Mouse (Mus musculus): ENCODE measurements around the gene Olfr229. TPM values are rescaled to one million over a fixed set of nuclear protein-coding genes. Genes with fewer than 3 reads are reported as not detected.
"Not testable (repeated sequence)": the region's sequence is repeated elsewhere in the genome, so short reads cannot be mapped to it uniquely, and the experiment has no call there.

Gene Olfr229
- polyA plus RNA-seq (2016; fragmentation: Nextera tagmentation; extraction: Ambion mirVana): not detected in 2 replicates

DNA sequence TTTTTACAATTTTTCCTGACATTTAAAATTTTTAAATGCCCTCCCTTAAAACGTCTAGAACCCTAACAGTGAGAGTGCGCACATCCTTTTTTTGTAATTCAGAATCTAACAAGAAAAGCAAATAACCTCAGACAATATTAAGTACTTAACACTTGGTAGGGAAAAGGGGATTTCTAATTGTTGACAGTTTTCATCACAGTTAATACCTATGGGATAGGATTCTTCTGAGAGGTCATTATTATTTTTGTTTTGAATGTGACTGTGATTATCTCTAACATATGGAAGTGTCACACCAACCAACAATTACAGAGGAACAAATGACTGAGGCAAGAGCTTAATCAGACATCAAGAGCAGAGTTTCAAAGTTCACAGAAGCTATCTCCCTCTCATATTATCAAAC lies at the start of gene Olfr229:
Olfr229 (plus strand) TSS at position 301 of the 400 bp plus-strand sequence.
- no peaks in the 10 kb centered on the region for H3K36me3 ChIP-seq
- no peaks in the 10 kb centered on the region for H3K9me3 ChIP-seq (replicated peaks)
- H3K27me3 ChIP-seq: no peaks in the 10 kb centered on the region
- H3K9ac ChIP-seq: no peak within 1 kb of the TSS
- H3K4me2 ChIP-seq (replicated peaks): no peak within 1 kb of the TSS
- H3K4me1 ChIP-seq: no peaks in the 10 kb centered on the region
- no peak within 1 kb of the TSS for H3K4me3 ChIP-seq
- H3K27ac ChIP-seq: no peak within 1 kb of the TSS
- ATAC-seq (ENCODE audit: low FRiP score): no peak
- 75% methylated on average over 2 of the region's 2 CpGs for WGBS

DNA sequence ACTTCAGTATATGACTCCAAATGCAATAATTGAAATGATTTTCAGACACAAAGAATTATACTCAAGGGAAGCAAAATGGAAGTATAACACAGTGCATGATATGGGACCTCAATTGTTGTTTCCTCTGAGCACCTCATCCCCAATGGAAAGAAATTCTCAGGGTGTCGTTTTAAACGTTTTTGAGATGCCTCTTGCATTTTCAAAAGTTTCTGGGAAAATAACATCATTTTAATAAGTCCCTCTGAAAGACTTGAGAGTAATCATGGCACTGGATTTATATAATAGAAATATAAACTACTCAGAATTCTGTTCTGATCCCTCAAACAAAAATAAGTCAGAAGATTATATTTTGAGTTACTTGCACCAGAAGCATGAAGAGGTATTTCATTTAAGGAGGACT lies 41.0 kb upstream of the Olfr229 start, which contains the start of gene Olfr972:
Olfr972 (plus strand) TSS at position 301 of the 400 bp plus-strand sequence.
- no peaks in the 10 kb centered on the region for H3K9me3 ChIP-seq (replicated peaks)
- WGBS: 75% methylated on average over 2 of the region's 2 CpGs
- no peak for ATAC-seq (ENCODE audit: low FRiP score)

DNA sequence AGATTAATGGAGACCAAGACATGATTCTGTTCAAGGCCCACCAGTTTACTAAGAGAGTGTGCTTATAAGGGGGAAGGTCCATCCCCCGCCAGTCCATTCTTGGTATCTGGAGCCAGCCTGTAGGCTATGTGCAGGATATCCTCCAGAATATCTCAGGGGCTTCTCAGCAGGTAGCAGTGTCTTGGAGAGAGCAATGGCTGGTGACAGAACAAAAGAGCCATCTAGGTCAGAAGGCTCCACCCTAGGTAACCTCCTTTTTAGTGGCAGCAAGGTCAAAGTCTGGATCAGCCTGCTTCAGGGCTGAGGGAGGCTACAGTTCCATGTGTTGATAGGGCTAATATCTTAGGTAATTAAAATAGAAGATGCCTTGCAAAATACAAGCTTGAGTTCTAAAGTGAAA lies 35.1 kb upstream of the Olfr229 start:
- not testable (repeated sequence) for H3K4me1 ChIP-seq; H3K9ac ChIP-seq; H3K27ac ChIP-seq; H3K4me2 ChIP-seq (replicated peaks); H3K27me3 ChIP-seq; H3K36me3 ChIP-seq; ATAC-seq (ENCODE audit: low FRiP score); H3K4me3 ChIP-seq; H3K9me3 ChIP-seq (replicated peaks)
- 79% methylated on average over 1 of the region's 1 CpGs for WGBS

More for the DNA sequence above, 41.0 kb upstream of the Olfr229 start, which contains the start of gene Olfr972:
- Histone ChIP-seq H3K27me3 (no peaks in the 10 kb centered on the region), H3K9ac (no peak within 1 kb of the TSS), H3K4me1 (no peaks in the 10 kb centered on the region), H3K27ac (no peak within 1 kb of the TSS), H3K36me3 (no peaks in the 10 kb centered on the region), H3K4me2 (replicated peaks) (no peak within 1 kb of the TSS), H3K4me3 (no peak within 1 kb of the TSS)

DNA sequence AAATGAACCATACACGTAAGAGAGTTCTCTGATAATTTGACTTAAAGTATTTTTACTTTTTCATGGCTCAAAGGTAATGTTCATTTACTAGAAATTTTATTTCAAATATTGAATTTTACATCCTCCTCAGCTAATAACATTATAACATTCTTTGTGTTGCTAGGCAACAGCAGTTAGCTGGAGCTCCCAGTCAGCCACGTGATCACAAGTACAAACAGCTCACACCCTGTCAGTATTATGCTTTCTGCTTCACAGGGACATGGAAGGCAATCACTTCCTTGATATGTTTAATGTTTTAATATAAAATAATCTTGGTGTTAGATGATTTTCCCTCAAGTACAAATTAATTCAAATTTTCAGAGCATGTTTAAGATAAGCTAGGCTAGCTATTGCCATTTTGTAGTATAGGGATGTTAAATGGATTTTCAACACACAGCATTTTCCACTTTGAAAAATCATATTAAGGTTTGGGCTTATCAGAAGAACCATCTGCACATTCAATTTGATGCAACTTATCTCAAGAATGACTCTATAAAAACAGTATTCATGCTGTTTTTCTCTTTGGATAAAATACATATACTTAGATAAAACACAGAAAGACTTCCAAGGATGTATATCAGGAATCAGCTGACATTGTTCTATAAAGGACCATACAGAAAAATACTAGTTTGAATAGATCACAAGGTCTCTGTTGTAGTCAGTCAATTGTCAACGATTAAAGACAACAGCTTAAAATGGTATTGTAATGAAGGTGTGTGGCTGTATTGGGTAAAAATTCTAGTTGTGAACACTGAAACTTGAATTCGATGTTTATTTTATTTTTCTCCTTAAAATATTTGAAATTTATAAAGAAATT lies 29.4 kb upstream of the Olfr229 start:
- not testable (repeated sequence) for H3K4me1 ChIP-seq; H3K9ac ChIP-seq; H3K27ac ChIP-seq; H3K27me3 ChIP-seq; H3K4me3 ChIP-seq; H3K4me2 ChIP-seq (replicated peaks); H3K9me3 ChIP-seq (replicated peaks); H3K36me3 ChIP-seq
- WGBS: no CpG with 5 or more reads among the region's 4 CpGs
- peak; percentile 81 for ATAC-seq (ENCODE audit: low FRiP score)

DNA sequence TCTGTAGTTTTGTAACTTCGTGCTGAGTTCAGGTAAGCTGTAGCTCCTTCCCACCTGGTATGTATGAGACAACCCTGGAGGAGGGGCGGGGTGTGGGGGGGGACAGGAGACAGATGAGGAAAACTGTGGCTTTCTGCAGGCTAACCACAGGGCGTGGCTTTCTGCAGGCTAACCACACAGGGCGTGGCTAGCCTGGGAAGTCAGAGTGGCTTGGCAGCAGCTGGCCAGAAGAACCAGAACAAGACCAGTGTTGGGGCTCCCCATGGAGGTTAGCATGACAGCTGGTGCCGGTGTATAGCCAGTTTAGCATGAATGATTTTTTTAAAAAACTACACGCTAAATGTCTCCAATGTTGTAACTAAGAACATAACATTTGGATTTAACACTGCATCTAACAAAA lies 2.0 kb upstream of the Olfr229 start:
- H3K4me2 ChIP-seq (replicated peaks): no peak overlapping the region
- WGBS: 80% methylated on average over 6 of the region's 6 CpGs
- H3K9ac ChIP-seq: no peak overlapping the region
- no peak overlapping the region for H3K4me3 ChIP-seq
- H3K4me1 ChIP-seq: no peaks in the 10 kb centered on the region
- no peak overlapping the region for H3K27ac ChIP-seq
- no peaks in the 10 kb centered on the region for H3K9me3 ChIP-seq (replicated peaks)
- ATAC-seq (ENCODE audit: low FRiP score): no peak
- H3K36me3 ChIP-seq: no peaks in the 10 kb centered on the region
- no peaks in the 10 kb centered on the region for H3K27me3 ChIP-seq

DNA sequence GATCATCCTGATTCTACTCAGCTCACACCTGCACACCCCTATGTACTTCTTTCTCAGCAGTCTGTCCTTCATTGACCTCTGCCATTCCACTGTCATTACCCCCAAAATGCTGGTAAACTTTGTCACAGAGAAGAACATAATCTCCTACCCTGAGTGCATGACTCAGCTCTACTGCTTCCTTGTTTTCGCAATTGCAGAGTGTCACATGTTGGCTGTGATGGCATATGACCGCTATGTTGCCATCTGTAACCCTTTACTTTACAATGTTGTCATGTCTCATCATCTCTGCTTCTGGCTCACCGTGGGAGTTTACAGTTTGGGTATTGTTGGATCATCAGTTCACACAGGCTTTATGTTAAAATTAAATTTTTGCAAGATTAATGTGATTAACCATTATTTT lies 2.8 kb downstream of the Olfr229 start:
- Histone ChIP-seq H3K9me3 (replicated peaks) (no peaks in the 10 kb centered on the region), H3K4me1 (no peaks in the 10 kb centered on the region), H3K36me3 (no peaks in the 10 kb centered on the region), H3K9ac (no peak overlapping the region), H3K4me3 (no peak overlapping the region), H3K27ac (no peak overlapping the region), H3K27me3 (no peaks in the 10 kb centered on the region), H3K4me2 (replicated peaks) (no peak overlapping the region)
- no peak for ATAC-seq (ENCODE audit: low FRiP score)
- WGBS: 87% methylated on average over 3 of the region's 3 CpGs

DNA sequence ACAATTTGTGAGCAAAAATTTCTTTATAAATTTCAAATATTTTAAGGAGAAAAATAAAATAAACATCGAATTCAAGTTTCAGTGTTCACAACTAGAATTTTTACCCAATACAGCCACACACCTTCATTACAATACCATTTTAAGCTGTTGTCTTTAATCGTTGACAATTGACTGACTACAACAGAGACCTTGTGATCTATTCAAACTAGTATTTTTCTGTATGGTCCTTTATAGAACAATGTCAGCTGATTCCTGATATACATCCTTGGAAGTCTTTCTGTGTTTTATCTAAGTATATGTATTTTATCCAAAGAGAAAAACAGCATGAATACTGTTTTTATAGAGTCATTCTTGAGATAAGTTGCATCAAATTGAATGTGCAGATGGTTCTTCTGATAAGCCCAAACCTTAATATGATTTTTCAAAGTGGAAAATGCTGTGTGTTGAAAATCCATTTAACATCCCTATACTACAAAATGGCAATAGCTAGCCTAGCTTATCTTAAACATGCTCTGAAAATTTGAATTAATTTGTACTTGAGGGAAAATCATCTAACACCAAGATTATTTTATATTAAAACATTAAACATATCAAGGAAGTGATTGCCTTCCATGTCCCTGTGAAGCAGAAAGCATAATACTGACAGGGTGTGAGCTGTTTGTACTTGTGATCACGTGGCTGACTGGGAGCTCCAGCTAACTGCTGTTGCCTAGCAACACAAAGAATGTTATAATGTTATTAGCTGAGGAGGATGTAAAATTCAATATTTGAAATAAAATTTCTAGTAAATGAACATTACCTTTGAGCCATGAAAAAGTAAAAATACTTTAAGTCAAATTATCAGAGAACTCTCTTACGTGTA lies 21.1 kb downstream of the Olfr229 start:
- H3K9ac ChIP-seq; H3K4me3 ChIP-seq; H3K4me1 ChIP-seq; H3K36me3 ChIP-seq; H3K27ac ChIP-seq; H3K27me3 ChIP-seq; H3K4me2 ChIP-seq (replicated peaks); H3K9me3 ChIP-seq (replicated peaks): not testable (repeated sequence)
- 0 out of 2 replicates have a peak, but pooled peaks have one; percentile 66 for ATAC-seq (ENCODE audit: low FRiP score)
- no CpG with 5 or more reads among the region's 4 CpGs for WGBS

DNA sequence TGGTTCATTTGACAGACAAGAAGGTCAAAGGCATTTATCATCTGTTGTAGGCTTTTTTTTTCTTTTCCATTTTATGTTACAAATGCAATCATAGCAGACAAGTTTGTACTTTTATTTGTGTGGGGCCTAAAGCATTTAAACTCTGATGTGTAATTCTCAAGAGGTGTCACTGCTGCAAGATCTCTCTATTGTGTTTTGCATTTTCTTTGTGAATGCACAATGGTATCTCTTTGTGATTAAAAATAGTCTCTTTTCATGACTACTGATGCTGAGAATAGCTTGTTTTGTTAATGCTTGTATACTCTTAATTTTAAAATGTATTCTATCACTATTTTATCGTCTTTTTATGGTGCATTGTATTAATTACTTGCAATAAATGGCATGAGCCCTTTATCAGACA lies 21.7 kb downstream of the Olfr229 start:
- not testable (repeated sequence) for H3K9me3 ChIP-seq (replicated peaks); H3K27ac ChIP-seq; H3K9ac ChIP-seq; H3K4me3 ChIP-seq; H3K36me3 ChIP-seq; ATAC-seq (ENCODE audit: low FRiP score); H3K4me2 ChIP-seq (replicated peaks); H3K4me1 ChIP-seq; H3K27me3 ChIP-seq
- 44% methylated on average over 1 of the region's 1 CpGs for WGBS

DNA sequence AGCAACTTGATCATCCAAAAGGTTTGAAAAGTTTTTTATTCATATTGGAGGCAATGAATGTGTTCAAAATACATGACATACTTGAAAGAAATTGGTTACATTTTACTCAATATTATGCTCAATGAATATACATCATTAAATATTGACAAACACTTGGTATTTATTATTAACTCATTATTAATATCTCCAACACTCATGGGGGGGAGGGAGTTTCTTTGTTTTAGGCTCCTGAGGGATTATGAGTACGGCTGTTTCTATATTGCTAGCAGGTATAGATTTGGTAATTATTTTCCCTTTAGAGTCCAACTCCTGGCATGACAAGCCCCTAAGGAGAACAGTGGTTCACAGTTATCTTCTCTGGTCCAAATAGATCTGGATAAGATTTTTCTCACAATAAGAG lies 30.1 kb downstream of the Olfr229 start, which contains the start of gene Olfr974:
Olfr974 (plus strand) TSS at position 301 of the 400 bp plus-strand sequence.
- no peaks in the 10 kb centered on the region for H3K36me3 ChIP-seq
- H3K4me2 ChIP-seq (replicated peaks): no peak within 1 kb of the TSS
- no peak within 1 kb of the TSS for H3K4me3 ChIP-seq
- ATAC-seq (ENCODE audit: low FRiP score): no peak
- H3K4me1 ChIP-seq: no peaks in the 10 kb centered on the region
- H3K27me3 ChIP-seq: no peaks in the 10 kb centered on the region
- no peak within 1 kb of the TSS for H3K9ac ChIP-seq
- no peak within 1 kb of the TSS for H3K27ac ChIP-seq
- no peaks in the 10 kb centered on the region for H3K9me3 ChIP-seq (replicated peaks)
- WGBS: 92% methylated on average over 1 of the region's 1 CpGs

DNA sequence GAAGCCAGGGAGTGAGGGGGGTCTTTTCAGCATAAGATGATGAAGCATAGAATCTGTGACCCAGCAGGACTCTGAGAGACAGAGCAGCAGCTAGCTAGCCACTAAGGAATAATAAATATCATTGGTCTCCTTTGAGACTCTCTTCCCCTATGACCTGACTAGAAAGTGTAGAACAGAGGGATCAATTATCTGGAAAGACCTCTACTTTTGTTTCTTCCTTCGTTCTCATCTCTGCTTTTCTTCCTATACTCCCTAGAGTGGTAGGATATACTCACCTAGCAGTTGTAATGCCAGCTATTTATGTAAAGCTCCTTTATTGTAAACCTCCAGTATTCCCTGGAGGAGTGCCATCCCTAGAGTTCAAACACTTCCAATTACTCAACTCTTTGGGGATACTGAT lies 44.8 kb downstream of the Olfr229 start, which contains the start of gene Olfr975:
Olfr975 (minus strand) TSS at position 101 of the 400 bp plus-strand sequence.
- Histone ChIP-seq H3K4me3 (no peak within 1 kb of the TSS), H3K36me3 (no peaks in the 10 kb centered on the region), H3K9ac (no peak within 1 kb of the TSS), H3K4me1 (no peaks in the 10 kb centered on the region), H3K27ac (no peak within 1 kb of the TSS), H3K9me3 (replicated peaks) (no peaks in the 10 kb centered on the region), H3K4me2 (replicated peaks) (no peak within 1 kb of the TSS), H3K27me3 (no peaks in the 10 kb centered on the region)
- WGBS: 65% methylated on average over 1 of the region's 1 CpGs
- ATAC-seq (ENCODE audit: low FRiP score): no peak

DNA sequence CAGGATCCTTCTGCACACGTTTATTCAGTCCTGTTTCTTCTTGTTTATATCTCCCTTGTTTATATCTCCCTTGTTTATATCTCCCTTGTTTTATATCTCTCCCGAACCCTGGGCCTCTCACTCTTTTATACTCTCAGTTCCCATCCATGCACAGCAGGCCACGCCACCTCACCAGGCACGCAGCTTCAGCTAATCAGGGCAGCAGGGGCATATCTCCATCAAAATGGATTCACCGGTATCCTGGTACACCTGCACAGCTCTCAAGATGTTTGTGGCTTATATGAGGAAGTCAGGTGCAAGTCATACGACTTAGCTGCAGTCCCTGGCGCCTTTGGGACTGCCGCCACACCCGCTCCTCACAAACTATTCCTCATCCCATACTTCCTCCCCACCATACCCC lies 53.9 kb downstream of the Olfr229 start, which contains the start of gene Olfr976:
Olfr976 (minus strand) TSS at position 101 of the 400 bp plus-strand sequence.
- not testable (repeated sequence) for ATAC-seq (ENCODE audit: low FRiP score); H3K27ac ChIP-seq; H3K9me3 ChIP-seq (replicated peaks); H3K4me1 ChIP-seq; H3K9ac ChIP-seq; H3K4me2 ChIP-seq (replicated peaks); H3K4me3 ChIP-seq; H3K36me3 ChIP-seq; H3K27me3 ChIP-seq
- WGBS: 85% methylated on average over 8 of the region's 9 CpGs

All from hindbrain, embryonic 12.5 days (tissue).